In the genomic region with DNA sequence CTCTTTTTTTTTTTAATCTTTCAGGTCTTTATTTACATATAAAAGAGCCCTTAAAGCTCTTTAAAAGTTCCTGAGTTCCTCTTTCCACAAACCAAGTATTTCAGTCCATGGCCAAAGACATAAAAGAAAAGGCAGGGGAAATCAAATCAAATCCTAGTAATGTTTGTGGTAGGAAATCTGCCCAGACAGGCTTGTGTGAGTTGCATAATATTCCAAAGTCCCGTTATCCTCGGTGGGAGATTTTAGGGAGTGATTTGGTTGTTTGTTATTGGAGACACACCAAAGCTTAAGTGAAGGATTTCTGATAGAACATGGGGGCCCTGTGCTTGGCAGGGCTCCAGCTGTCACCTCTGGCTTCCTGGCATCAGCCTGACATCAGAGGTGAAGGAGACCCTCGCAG, we compare ENCODE assay signal across 22 mouse cellular contexts.
DNase-seq lines count a peak whose midpoint lies in the region; ATAC-seq and TF ChIP-seq lines count a peak whose summit lies in the region.
"Had no signal": no experiment of that assay in that cellular context is flagged by ENCODE, and none has a peak within 500 bp of the region (broad histone marks: within the 10 kb centered on the region; RNA-seq: fewer than 3 reads in every experiment).

No protein-coding gene starts in this region.

- no peaks in the 10 kb centered on the region for H3K9me3 ChIP-seq in heart, embryonic 13.5 days
- H3K9me3 ChIP-seq in liver, postnatal 0 days (ENCODE audit: low read length): no peaks in the 10 kb centered on the region
- H3K9me3 ChIP-seq in liver, embryonic 12.5 days (replicated peaks): no peaks in the 10 kb centered on the region
- H3K9me3 ChIP-seq: embryonic facial prominence, embryonic 12.5 days; forebrain, embryonic 13.5 days; liver, embryonic 13.5 days had no signal

- no peak for TF ChIP-seq EP300 in liver, postnatal 0 days (IDR thresholded peaks at IDR 0.05; ENCODE audit: low read depth)

- intact Hi-C loops in heart, postnatal 10 days (cut with DNase I): no loop called here

- TF ChIP-seq POLR2A in testis, adult 2 months (IDR thresholded peaks at IDR 0.05; ENCODE audit: control insufficient read depth, low read depth, low read length): no peak

- H3K27me3 ChIP-seq in heart, embryonic 13.5 days (replicated peaks): no peaks in the 10 kb centered on the region
- no peaks in the 10 kb centered on the region for H3K27me3 ChIP-seq in liver, postnatal 0 days (ENCODE audit: insufficient read depth, low read length)
- H3K27me3 ChIP-seq in liver, embryonic 12.5 days (replicated peaks): no peaks in the 10 kb centered on the region
- H3K27me3 ChIP-seq in testis, adult 2 months (ENCODE audit: control insufficient read depth, insufficient read depth, low read length): no peaks in the 10 kb centered on the region
- H3K27me3 ChIP-seq: embryonic facial prominence, embryonic 12.5 days; forebrain, embryonic 13.5 days; liver, embryonic 13.5 days had no signal

- no peak overlapping the region for H3K4me2 ChIP-seq in heart, embryonic 13.5 days
- no peak overlapping the region for H3K4me2 ChIP-seq in liver, postnatal 0 days (ENCODE audit: low read depth, low read length)
- no peak overlapping the region for H3K4me2 ChIP-seq in liver, embryonic 12.5 days
- H3K4me2 ChIP-seq: embryonic facial prominence, embryonic 12.5 days; forebrain, embryonic 13.5 days; liver, embryonic 13.5 days had no signal

- TF ChIP-seq CTCF in liver, postnatal 0 days (IDR thresholded peaks at IDR 0.05; ENCODE audit: low read depth): no peak
- TF ChIP-seq CTCF in testis, adult 2 months (IDR thresholded peaks at IDR 0.05; ENCODE audit: control insufficient read depth, insufficient read depth, insufficient replicate concordance, low read depth, low read length): no peak

- ATAC-seq in heart, embryonic 13.5 days (ENCODE audit: extremely low read depth, insufficient number of reproducible peaks, low FRiP score, low TSS enrichment): no peak
- ATAC-seq in liver, postnatal 0 days: peak; percentile 54
- no peak for ATAC-seq in liver, embryonic 12.5 days
- ATAC-seq: forebrain, embryonic 13.5 days; hindbrain, postnatal 0 days; intestine, embryonic 16.5 days had no signal

- H3K4me3 ChIP-seq in heart, embryonic 13.5 days: no peak overlapping the region
- no peak overlapping the region for H3K4me3 ChIP-seq in liver, postnatal 0 days (ENCODE audit: low read depth, low read length)
- no peak overlapping the region for H3K4me3 ChIP-seq in liver, embryonic 12.5 days
- no peak overlapping the region for H3K4me3 ChIP-seq in testis, adult 2 months (ENCODE audit: control insufficient read depth, low read depth, low read length)
- H3K4me3 ChIP-seq: embryonic facial prominence, embryonic 12.5 days; erythroblast, embryonic 14.5 days; forebrain, embryonic 13.5 days; liver, embryonic 13.5 days had no signal

- peaks cover 16% of the 10 kb centered on the region for H3K4me1 ChIP-seq in heart, embryonic 13.5 days
- peaks cover 7% of the 10 kb centered on the region; the same call in 1 of the 2 replicates for H3K4me1 ChIP-seq in liver, postnatal 0 days (ENCODE audit: insufficient read depth)
- no peaks in the 10 kb centered on the region for H3K4me1 ChIP-seq in liver, embryonic 12.5 days
- no peaks in the 10 kb centered on the region for H3K4me1 ChIP-seq in testis, adult 2 months (ENCODE audit: control insufficient read depth, insufficient read depth, low read length)
- H3K4me1 ChIP-seq: forebrain, embryonic 13.5 days; liver, embryonic 13.5 days had no signal

- DNase-seq in heart, postnatal 10 days: no peak
- no peak for DNase-seq in liver, postnatal 0 days
- no peak for DNase-seq in testis, postnatal 14 days (ENCODE audit: low spot score)
- DNase-seq in thymus, adult 18-20 months: no peak
- DNase-seq: adrenal gland, adult 2 months; cerebellum, adult 11-12 months; cerebellum, postnatal 10 days; gastrocnemius, postnatal 10 days; kidney, adult 9 months; kidney, postnatal 14 days; left cerebral cortex, postnatal 4 days; liver, embryonic 13.5 days; midbrain, embryonic 14.5 days; thymus, postnatal 36 days had no signal

- WGBS in heart, embryonic 13.5 days: 34% methylated on average over 3 of the region's 3 CpGs
- 35% methylated on average over 3 of the region's 3 CpGs for WGBS in liver, postnatal 0 days (ENCODE audit: insufficient replicate concordance)
- 48% methylated on average over 3 of the region's 3 CpGs for WGBS in liver, embryonic 12.5 days (ENCODE audit: insufficient replicate concordance)

- no peak overlapping the region for H3K9ac ChIP-seq in heart, embryonic 13.5 days
- H3K9ac ChIP-seq in liver, postnatal 0 days (replicated peaks): no peak overlapping the region
- H3K9ac ChIP-seq in liver, embryonic 12.5 days: no peak overlapping the region
- H3K9ac ChIP-seq: embryonic facial prominence, embryonic 12.5 days; forebrain, embryonic 13.5 days; liver, embryonic 13.5 days had no signal

- H3K36me3 ChIP-seq in heart, embryonic 13.5 days: no peaks in the 10 kb centered on the region
- H3K36me3 ChIP-seq in liver, postnatal 0 days (replicated peaks; ENCODE audit: insufficient read depth, low read length): no peaks in the 10 kb centered on the region
- no peaks in the 10 kb centered on the region for H3K36me3 ChIP-seq in liver, embryonic 12.5 days
- H3K36me3 ChIP-seq in testis, adult 2 months (ENCODE audit: control insufficient read depth, insufficient read depth, low read length): no peaks in the 10 kb centered on the region
- H3K36me3 ChIP-seq: embryonic facial prominence, embryonic 12.5 days; liver, embryonic 13.5 days had no signal

- 0 out of 2 replicates have a peak overlapping the region, but pooled peaks have one; percentile 10 for H3K27ac ChIP-seq in heart, embryonic 13.5 days (replicated peaks)
- H3K27ac ChIP-seq in liver, postnatal 0 days (ENCODE audit: low read depth): no peak overlapping the region
- H3K27ac ChIP-seq in liver, embryonic 12.5 days: no peak overlapping the region
- H3K27ac ChIP-seq in testis, adult 2 months (ENCODE audit: control insufficient read depth, insufficient read depth, low read depth, low read length): peak overlapping the region; percentile 67
- H3K27ac ChIP-seq: embryonic facial prominence, embryonic 12.5 days; forebrain, embryonic 13.5 days; hindbrain, postnatal 0 days; liver, embryonic 13.5 days had no signal

Comparison
In these comparisons a context has a peak if more than half of its experiments do, and no peak if none do; other contexts are left out.
1. H3K27ac ChIP-seq: peak in heart, embryonic 13.5 days (single experiment) and testis, adult 2 months (single experiment); none in liver, postnatal 0 days (single experiment) and liver, embryonic 12.5 days (single experiment).